Mouse (Mus musculus) embryonic facial prominence, embryonic 10.5 days (tissue): ENCODE results near the gene Dnajb13. TPM values are rescaled to one million over a fixed set of nuclear protein-coding genes. Genes with fewer than 3 reads are reported as not detected.

Experiments
- DNase-seq: peaks from one replicate; pipeline ENCODE4 v3.0.0-alpha.2; 2017; ENCODE audit warnings: low spot score
- H3K27ac ChIP-seq: fragments of 300-500 bp; sonication (generic); replicated peaks from 2 replicates; pipeline ENCODE4 v1.5.1; 2016; ENCODE audit warnings: mild to moderate bottlenecking
- H3K27me3 ChIP-seq: fragments of 300-500 bp; sonication (generic); replicated peaks from 2 replicates; pipeline ENCODE4 v1.6.1; 2016; ENCODE audit warnings: low read depth, mild to moderate bottlenecking; ENCODE audit not compliant: poor library complexity, severe bottlenecking
- H3K36me3 ChIP-seq: fragments of 300-500 bp; sonication (generic); replicated peaks from 2 replicates; pipeline ENCODE4 v1.6.1; 2016; ENCODE audit warnings: mild to moderate bottlenecking, moderate library complexity
- H3K4me1 ChIP-seq: fragments of 300-500 bp; sonication (generic); 2 replicates; pipeline ENCODE4 v1.6.1; 2016
- H3K4me3 ChIP-seq: fragments of 300-500 bp; sonication (generic); 2 replicates; pipeline ENCODE4 v1.5.1; 2016; ENCODE audit warnings: mild to moderate bottlenecking, moderate library complexity
- H3K9me3 ChIP-seq: fragments of 300-500 bp; sonication (generic); 2 replicates; pipeline ENCODE4 v1.6.1; 2016; ENCODE audit warnings: mild to moderate bottlenecking
- whole genome bisulfite sequencing: fragments of 180-500 bp; shearing (Covaris S2); methylation state at CpG from one replicate; pipeline ENCODE4 v1.1.7; 2016; 5-methylcytosine and 5-hydroxymethylcytosine counted together
- polyA plus RNA-seq: library from polyadenylated mRNA; unstranded; fragments of >200 nt; fragmentation: Nextera tagmentation; extraction: Ambion mirVana; gene quantifications from 2 replicates; pipeline ENCODE4 v1.2.1, GENCODE M21; 2016

Gene Dnajb13
- polyA plus RNA-seq, 1 experiment from 2014 or later: 0.27 TPM

GRCm38 (mm10) chr7:100479100-100479822 lies 35.5 kb downstream of the Dnajb13 start:
- no peaks in the 10 kb centered on the region for H3K4me1 ChIP-seq

GRCm38 (mm10) chr7:100474680-100475079 lies 40.1 kb downstream of the Dnajb13 start:
- Histone ChIP-seq H3K36me3 (peaks cover 14% of the 10 kb centered on the region), H3K9me3 (no peaks in the 10 kb centered on the region), H3K27me3 (0 out of 2 replicates have a peak, but pooled peaks cover 3% of the 10 kb centered on the region), H3K4me3 (no peak overlapping the region), H3K4me1 (no peaks in the 10 kb centered on the region), H3K27ac (no peak overlapping the region)
- DNase-seq: no peak
- 64% methylated on average over 1 of the region's 1 CpGs for WGBS

More at GRCm38 (mm10) chr7:100479100-100479822, 35.5 kb downstream of the Dnajb13 start:
- no peak for DNase-seq
- Histone ChIP-seq H3K36me3 (no peaks in the 10 kb centered on the region), H3K27ac (no peak overlapping the region), H3K4me3 (no peak overlapping the region), H3K27me3 (0 out of 2 replicates have a peak, but pooled peaks cover 3% of the 10 kb centered on the region), H3K9me3 (no peaks in the 10 kb centered on the region)
- WGBS: 80% methylated on average over 20 of the region's 20 CpGs

- H3K27ac ChIP-seq: no peak overlapping the region
- H3K27me3 ChIP-seq: no peaks in the 10 kb centered on the region
- H3K4me1 ChIP-seq: no peaks in the 10 kb centered on the region
- H3K4me3 ChIP-seq: no peak overlapping the region
- H3K36me3 ChIP-seq: peaks cover 21% of the 10 kb centered on the region
- 83% methylated on average over 9 of the region's 9 CpGs for WGBS
- no peaks in the 10 kb centered on the region for H3K9me3 ChIP-seq
- DNase-seq: no peak
These were observed 40.8 kb downstream of the Dnajb13 start for GRCm38 (mm10) chr7:100473846-100474454.

- no peak within 1 kb of the TSS for H3K4me3 ChIP-seq
- H3K27me3 ChIP-seq: no peaks in the 10 kb centered on the region
- DNase-seq: no peak
- WGBS: 85% methylated on average over 6 of the region's 6 CpGs
- H3K36me3 ChIP-seq: peaks cover 33% of the 10 kb centered on the region
- H3K27ac ChIP-seq: no peak within 1 kb of the TSS; the same call in 1 of the 2 replicates
- no peaks in the 10 kb centered on the region for H3K9me3 ChIP-seq
- H3K4me1 ChIP-seq: no peaks in the 10 kb centered on the region
These were observed 42.0 kb downstream of the Dnajb13 start, which contains the start of gene Ucp3 for GRCm38 (mm10) chr7:100472777-100473176. Gene Ucp3, plus strand, starts transcription at chr7:100472990.

GRCm38 (mm10) chr7:100471407-100471797 lies 43.4 kb downstream of the Dnajb13 start:
- H3K9me3 ChIP-seq: no peaks in the 10 kb centered on the region
- H3K4me3 ChIP-seq: no peak overlapping the region
- peaks cover 47% of the 10 kb centered on the region for H3K36me3 ChIP-seq
- H3K27ac ChIP-seq: no peak overlapping the region
- WGBS: 91% methylated on average over 1 of the region's 1 CpGs
- no peak for DNase-seq
- H3K27me3 ChIP-seq: no peaks in the 10 kb centered on the region
- H3K4me1 ChIP-seq: no peaks in the 10 kb centered on the region

GRCm38 (mm10) chr7:100470796-100471406 lies 43.9 kb downstream of the Dnajb13 start:
- H3K27ac ChIP-seq: no peak overlapping the region
- H3K9me3 ChIP-seq: no peaks in the 10 kb centered on the region
- no peak overlapping the region for H3K4me3 ChIP-seq
- H3K27me3 ChIP-seq: no peaks in the 10 kb centered on the region
- peaks cover 52% of the 10 kb centered on the region for H3K36me3 ChIP-seq
- WGBS: 89% methylated on average over 11 of the region's 11 CpGs
- H3K4me1 ChIP-seq: no peaks in the 10 kb centered on the region
- DNase-seq: no peak

GRCm38 (mm10) chr7:100469502-100469901 lies 45.3 kb downstream of the Dnajb13 start:
- Histone ChIP-seq H3K9me3 (no peaks in the 10 kb centered on the region), H3K27ac (no peak overlapping the region), H3K36me3 (peaks cover 66% of the 10 kb centered on the region), H3K4me1 (no peaks in the 10 kb centered on the region), H3K4me3 (no peak overlapping the region), H3K27me3 (no peaks in the 10 kb centered on the region)
- no peak for DNase-seq
- 83% methylated on average over 1 of the region's 1 CpGs for WGBS

- WGBS: 88% methylated on average over 6 of the region's 6 CpGs
These were observed 46.0 kb downstream of the Dnajb13 start for GRCm38 (mm10) chr7:100468761-100469160.

GRCm38 (mm10) chr7:100466781-100467510 lies 47.8 kb downstream of the Dnajb13 start:
- H3K36me3 ChIP-seq: peaks cover 86% of the 10 kb centered on the region
- no peaks in the 10 kb centered on the region for H3K4me1 ChIP-seq
- no peaks in the 10 kb centered on the region for H3K27me3 ChIP-seq
- H3K27ac ChIP-seq: no peak overlapping the region
- DNase-seq: no peak
- no peak overlapping the region for H3K4me3 ChIP-seq
- no peaks in the 10 kb centered on the region for H3K9me3 ChIP-seq
- 87% methylated on average over 11 of the region's 11 CpGs for WGBS

More at GRCm38 (mm10) chr7:100468761-100469160, 46.0 kb downstream of the Dnajb13 start:
- Histone ChIP-seq H3K27me3 (no peaks in the 10 kb centered on the region), H3K36me3 (peaks cover 73% of the 10 kb centered on the region), H3K4me1 (no peaks in the 10 kb centered on the region), H3K9me3 (no peaks in the 10 kb centered on the region), H3K4me3 (no peak overlapping the region), H3K27ac (no peak overlapping the region)
- no peak for DNase-seq

- no peaks in the 10 kb centered on the region for H3K27me3 ChIP-seq
- no peaks in the 10 kb centered on the region for H3K4me1 ChIP-seq
- H3K27ac ChIP-seq: peak overlapping the region; percentile 72
- H3K9me3 ChIP-seq: no peaks in the 10 kb centered on the region
- 76% methylated on average over 5 of the region's 5 CpGs for WGBS
- peaks cover 94% of the 10 kb centered on the region for H3K36me3 ChIP-seq
- no peak for DNase-seq
- no peak overlapping the region for H3K4me3 ChIP-seq
These were observed 49.0 kb downstream of the Dnajb13 start for GRCm38 (mm10) chr7:100465656-100466309.

- H3K27ac ChIP-seq: peak overlapping the region; percentile 72
- H3K36me3 ChIP-seq: peaks cover 94% of the 10 kb centered on the region
- WGBS: 87% methylated on average over 4 of the region's 4 CpGs
These were observed 49.5 kb downstream of the Dnajb13 start for GRCm38 (mm10) chr7:100465248-100465647.

GRCm38 (mm10) chr7:100464248-100464647 lies 50.5 kb downstream of the Dnajb13 start:
- 91% methylated on average over 7 of the region's 7 CpGs for WGBS

More at GRCm38 (mm10) chr7:100465248-100465647, 49.5 kb downstream of the Dnajb13 start:
- H3K4me1 ChIP-seq: no peaks in the 10 kb centered on the region
- DNase-seq: no peak
- no peaks in the 10 kb centered on the region for H3K9me3 ChIP-seq
- H3K27me3 ChIP-seq: no peaks in the 10 kb centered on the region
- no peak overlapping the region for H3K4me3 ChIP-seq

More at GRCm38 (mm10) chr7:100464248-100464647, 50.5 kb downstream of the Dnajb13 start:
- Histone ChIP-seq H3K27me3 (no peaks in the 10 kb centered on the region), H3K9me3 (no peaks in the 10 kb centered on the region), H3K4me3 (no peak overlapping the region), H3K27ac (no peak overlapping the region), H3K36me3 (peaks cover 94% of the 10 kb centered on the region), H3K4me1 (no peaks in the 10 kb centered on the region)
- DNase-seq: no peak
